Mouse (Mus musculus): ENCODE results near the gene Wdr90. TPM values are rescaled to one million over a fixed set of nuclear protein-coding genes. Genes with fewer than 3 reads are reported as not detected.
A peak's percentile ranks its signal among the peaks of the same experiment; 100 is the strongest.
"Not testable (repeated sequence)": the region's sequence is repeated elsewhere in the genome, so short reads cannot be mapped to it uniquely, and the experiment has no call there.

The Wdr90 gene
- polyA plus RNA-seq, 1 experiment from 2014 or later: 53.4 TPM

DNA sequence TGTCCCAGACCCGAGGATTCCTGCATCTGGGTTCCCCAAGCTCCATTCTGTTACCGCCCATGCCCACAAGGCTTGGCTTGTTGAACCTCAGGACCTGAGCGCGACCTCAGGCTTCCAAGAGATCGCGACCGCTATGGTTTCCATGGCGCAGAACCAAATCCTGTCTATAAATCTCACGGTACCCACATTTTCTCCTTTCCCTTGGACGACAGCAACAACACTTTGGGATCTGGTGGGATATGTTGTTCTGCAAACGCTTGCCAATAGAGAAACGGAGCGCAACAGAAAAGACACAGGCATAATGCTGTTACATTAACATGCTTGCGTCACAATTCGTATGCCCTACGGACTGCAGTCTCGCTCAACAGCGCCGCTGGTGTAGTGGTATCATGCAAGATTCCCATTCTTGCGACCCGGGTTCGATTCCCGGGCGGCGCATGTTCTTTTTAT, 13.4 kb upstream of the Wdr90 start, which contains the start of gene Mettl26:
Gene Mettl26 (plus strand): TSS at position 354 of the 450 bp plus-strand sequence.
- Histone ChIP-seq H3K4me1 (peaks cover 61% of the 10 kb centered on the region), H3K36me3 (peaks cover 32% of the 10 kb centered on the region)
- under 1% methylated on average over 25 of the region's 25 CpGs for WGBS

DNA sequence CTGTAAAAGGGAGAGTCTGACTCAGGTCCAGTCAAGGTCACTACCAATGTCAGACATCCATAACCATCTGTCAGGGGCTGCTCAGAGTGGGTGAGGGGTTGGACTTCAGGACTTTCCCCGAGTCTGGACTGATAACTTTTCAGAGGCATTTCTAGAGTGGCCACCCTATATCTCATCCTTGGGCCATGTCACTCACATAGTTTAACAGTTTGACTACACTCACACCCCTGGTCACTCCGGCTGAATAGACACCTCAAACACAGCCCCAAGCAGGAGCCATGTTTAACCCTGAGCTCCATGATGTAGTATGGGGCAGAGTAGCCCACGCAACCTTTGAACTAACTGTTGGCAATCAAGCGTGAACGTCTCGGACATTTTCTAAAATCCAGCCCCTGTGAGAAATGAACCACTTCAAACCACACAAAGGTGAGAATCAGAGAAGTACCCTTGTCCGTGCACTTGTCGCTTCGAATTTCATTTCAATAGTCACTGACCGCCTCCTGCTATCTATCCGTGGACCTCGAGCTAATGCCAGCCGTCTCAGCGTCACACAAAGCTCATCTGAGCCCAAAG, 12.9 kb upstream of the Wdr90 start:
- H3K4me1 ChIP-seq: peaks cover 60% of the 10 kb centered on the region
- no peaks in the 10 kb centered on the region for H3K27me3 ChIP-seq (ENCODE audit: low read depth, poor library complexity, severe bottlenecking)
- H3K27ac ChIP-seq (replicated peaks): peak overlapping the region; percentile 93
- DNase-seq (ENCODE audit: low spot score): no peak
- H3K36me3 ChIP-seq: peaks cover 27% of the 10 kb centered on the region
- peak overlapping the region; percentile 81 for H3K4me3 ChIP-seq
- 7% methylated on average over 14 of the region's 14 CpGs for WGBS
- H3K9me3 ChIP-seq (replicated peaks): no peaks in the 10 kb centered on the region

More for the DNA sequence above, 13.4 kb upstream of the Wdr90 start, which contains the start of gene Mettl26:
- H3K27me3 ChIP-seq (ENCODE audit: low read depth, poor library complexity, severe bottlenecking): no peaks in the 10 kb centered on the region
- H3K27ac ChIP-seq (replicated peaks): peak within 1 kb of the TSS; percentile 93
- peak within 1 kb of the TSS; percentile 81 for H3K4me3 ChIP-seq
- no peaks in the 10 kb centered on the region for H3K9me3 ChIP-seq (replicated peaks)
- peak; percentile 91 for DNase-seq (ENCODE audit: low spot score)

DNA sequence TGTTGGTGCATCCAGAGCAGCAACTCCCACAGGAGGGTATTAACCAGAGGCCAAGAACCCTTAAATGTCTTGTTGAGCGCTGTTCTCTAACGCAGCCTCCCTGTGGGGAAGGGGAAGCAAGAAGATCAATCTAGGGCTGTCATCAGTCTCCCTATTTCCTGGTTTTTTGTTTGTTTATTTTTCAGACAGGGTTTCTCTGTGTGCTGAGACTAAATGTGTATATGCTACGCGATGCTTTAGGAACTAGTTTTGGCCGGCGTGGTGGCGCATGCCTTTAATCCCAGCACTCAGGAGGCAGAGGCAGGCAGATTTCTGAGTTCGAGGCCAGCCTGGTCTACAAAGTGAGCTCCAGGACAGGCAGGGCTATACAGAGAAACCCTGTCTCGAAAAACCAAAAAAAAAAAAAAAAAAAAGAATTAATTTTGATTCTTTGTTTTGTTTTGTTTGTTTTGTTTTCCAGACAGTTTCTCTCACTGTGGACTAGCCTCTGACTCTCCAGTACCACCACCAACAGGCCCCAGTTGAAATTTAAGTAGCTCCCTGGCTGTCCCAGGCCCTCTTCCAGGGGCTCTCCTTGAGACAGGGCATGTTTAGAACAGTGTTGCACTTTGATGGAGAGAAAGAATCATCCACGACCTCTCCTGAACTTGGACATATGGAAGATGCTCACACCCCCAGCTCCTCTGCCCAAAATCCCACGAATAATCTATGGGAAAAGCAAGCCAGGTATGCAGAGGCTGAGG, 12.3 kb upstream of the Wdr90 start:
- H3K27me3 ChIP-seq (ENCODE audit: low read depth, poor library complexity, severe bottlenecking): no peaks in the 10 kb centered on the region

DNA sequence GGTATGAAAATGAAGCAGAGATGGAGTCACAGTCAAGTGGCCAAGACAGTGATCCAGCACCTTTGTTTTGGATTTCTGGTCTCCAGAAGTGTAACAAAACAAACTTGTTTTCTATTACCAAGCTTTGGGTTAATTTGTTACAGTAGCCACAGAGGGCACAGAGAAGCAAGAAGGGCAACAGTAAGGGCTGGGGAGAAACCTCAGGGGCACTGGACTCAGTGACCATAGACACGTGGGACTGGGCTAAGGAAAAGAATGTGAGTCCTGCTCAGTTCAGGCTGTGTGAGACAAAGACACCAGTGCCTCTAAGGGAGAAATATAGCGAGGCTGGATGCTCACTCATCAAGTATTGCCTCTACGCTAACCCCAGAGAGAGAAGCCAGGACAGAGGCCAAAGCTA, 11.4 kb upstream of the Wdr90 start:
- 85% methylated on average over 3 of the region's 3 CpGs for WGBS
- H3K9me3 ChIP-seq (replicated peaks): no peaks in the 10 kb centered on the region
- DNase-seq (ENCODE audit: low spot score): no peak
- peaks cover 60% of the 10 kb centered on the region for H3K4me1 ChIP-seq
- no peak overlapping the region for H3K4me3 ChIP-seq
- no peak overlapping the region for H3K27ac ChIP-seq (replicated peaks)
- H3K36me3 ChIP-seq: peaks cover 12% of the 10 kb centered on the region
- no peaks in the 10 kb centered on the region for H3K27me3 ChIP-seq (ENCODE audit: low read depth, poor library complexity, severe bottlenecking)

More for the DNA sequence above, 12.3 kb upstream of the Wdr90 start:
- Histone ChIP-seq H3K4me1 (peaks cover 60% of the 10 kb centered on the region), H3K4me3 (peak overlapping the region; percentile 81), H3K9me3 (replicated peaks) (no peaks in the 10 kb centered on the region), H3K27ac (replicated peaks) (peak overlapping the region; percentile 93; the same call in 1 of the 2 replicates), H3K36me3 (peaks cover 21% of the 10 kb centered on the region)
- no peak for DNase-seq (ENCODE audit: low spot score)
- WGBS: 85% methylated on average over 11 of the region's 11 CpGs

GRCm38 (mm10) chr17:25871566-25871965, 10.3 kb upstream of the Wdr90 start:
- peaks cover 59% of the 10 kb centered on the region for H3K4me1 ChIP-seq

DNA sequence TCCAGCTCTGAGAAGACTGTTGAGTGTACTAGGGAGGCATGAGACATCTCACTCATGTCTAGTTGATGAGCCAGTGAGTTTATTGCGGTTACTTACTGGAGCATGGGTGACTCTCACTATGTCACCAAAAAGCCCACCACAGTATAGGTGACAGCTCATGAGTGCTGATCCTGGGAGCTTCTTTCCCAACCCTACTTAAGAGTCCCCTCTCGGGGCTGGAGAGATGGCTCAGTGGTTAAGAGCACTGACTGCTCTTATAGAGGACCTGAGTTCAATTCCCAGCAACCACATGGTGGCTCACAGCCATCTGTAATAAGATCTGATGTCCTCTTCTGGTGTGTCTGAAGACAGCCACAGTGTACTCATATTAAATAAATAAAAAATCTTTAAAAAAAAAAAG, 8.7 kb upstream of the Wdr90 start:
- H3K4me1 ChIP-seq: peaks cover 52% of the 10 kb centered on the region
- H3K9me3 ChIP-seq (replicated peaks): no peaks in the 10 kb centered on the region
- H3K27me3 ChIP-seq (ENCODE audit: low read depth, poor library complexity, severe bottlenecking): no peaks in the 10 kb centered on the region
- H3K36me3 ChIP-seq: no peaks in the 10 kb centered on the region
- H3K27ac ChIP-seq (replicated peaks): no peak overlapping the region
- 95% methylated on average over 2 of the region's 2 CpGs for WGBS
- DNase-seq (ENCODE audit: low spot score): no peak
- H3K4me3 ChIP-seq: no peak overlapping the region

More at GRCm38 (mm10) chr17:25871566-25871965, 10.3 kb upstream of the Wdr90 start:
- DNase-seq (ENCODE audit: low spot score); H3K36me3 ChIP-seq; H3K27ac ChIP-seq (replicated peaks); H3K9me3 ChIP-seq (replicated peaks); H3K4me3 ChIP-seq; H3K27me3 ChIP-seq (ENCODE audit: low read depth, poor library complexity, severe bottlenecking): not testable (repeated sequence)

DNA sequence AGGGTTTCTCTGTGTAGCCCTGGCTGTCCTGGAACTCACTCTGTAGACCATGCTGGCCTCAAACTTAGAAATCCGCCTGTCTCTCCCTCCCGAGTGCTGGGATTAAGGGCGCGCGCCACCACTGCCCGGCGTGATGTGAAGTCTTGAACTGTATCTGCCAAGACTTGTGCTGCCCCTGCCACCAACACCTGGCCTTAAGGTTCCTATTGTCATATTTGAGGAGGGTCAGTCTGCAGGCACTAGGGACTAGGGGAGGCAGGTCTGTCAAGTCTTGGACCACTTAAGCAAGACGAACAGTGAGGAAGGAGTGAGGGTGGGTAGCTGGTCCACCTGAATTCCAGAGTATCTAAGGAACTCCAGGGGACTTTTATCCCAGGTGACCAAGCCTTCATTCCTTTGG, 8.2 kb upstream of the Wdr90 start:
- Histone ChIP-seq H3K36me3 (no peaks in the 10 kb centered on the region), H3K9me3 (replicated peaks) (no peaks in the 10 kb centered on the region), H3K27ac (replicated peaks) (no peak overlapping the region), H3K4me1 (peaks cover 50% of the 10 kb centered on the region), H3K27me3 (ENCODE audit: low read depth, poor library complexity, severe bottlenecking) (no peaks in the 10 kb centered on the region), H3K4me3 (no peak overlapping the region)
- WGBS: 85% methylated on average over 8 of the region's 8 CpGs
- no peak for DNase-seq (ENCODE audit: low spot score)

DNA sequence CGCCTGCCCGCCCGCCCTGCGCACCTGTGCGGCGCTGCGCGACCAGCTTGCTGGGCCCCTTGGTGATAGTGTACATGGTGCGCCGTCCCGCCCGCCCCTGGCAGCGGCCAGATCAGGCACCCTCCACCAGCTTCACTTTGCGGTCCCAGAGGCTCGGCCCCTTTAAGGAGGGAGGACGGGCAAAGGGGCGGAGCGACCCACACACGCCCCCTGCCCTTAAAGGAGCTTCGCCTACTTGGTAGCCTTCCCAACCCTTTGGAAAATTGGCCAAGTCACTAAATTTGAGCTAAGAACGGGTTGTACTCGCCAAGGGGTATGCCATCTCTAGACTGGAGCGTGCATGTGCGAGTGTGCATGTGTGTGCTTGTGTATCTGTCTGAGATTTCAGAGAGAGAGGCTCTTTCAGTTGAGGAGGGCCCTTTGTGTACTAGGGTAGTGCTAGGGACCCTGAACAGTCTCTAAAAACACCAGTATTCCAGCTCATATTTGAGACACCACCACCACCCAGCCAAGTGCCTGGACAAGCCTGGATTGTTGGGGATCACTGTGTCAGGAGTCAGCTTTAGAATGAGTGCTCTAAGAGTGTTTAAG, 7.4 kb upstream of the Wdr90 start, which contains the start of gene Mcrip2:
Gene Mcrip2 (minus strand): TSS at position 164 of the 591 bp plus-strand sequence.
- Histone ChIP-seq H3K36me3 (no peaks in the 10 kb centered on the region), H3K4me1 (peaks cover 42% of the 10 kb centered on the region), H3K4me3 (peak within 1 kb of the TSS; percentile 93), H3K9me3 (replicated peaks) (no peaks in the 10 kb centered on the region), H3K27ac (replicated peaks) (peak within 1 kb of the TSS; percentile 80), H3K27me3 (ENCODE audit: low read depth, poor library complexity, severe bottlenecking) (no peaks in the 10 kb centered on the region)
- peak; percentile 83 for DNase-seq (ENCODE audit: low spot score)
- under 1% methylated on average over 24 of the region's 24 CpGs for WGBS

DNA sequence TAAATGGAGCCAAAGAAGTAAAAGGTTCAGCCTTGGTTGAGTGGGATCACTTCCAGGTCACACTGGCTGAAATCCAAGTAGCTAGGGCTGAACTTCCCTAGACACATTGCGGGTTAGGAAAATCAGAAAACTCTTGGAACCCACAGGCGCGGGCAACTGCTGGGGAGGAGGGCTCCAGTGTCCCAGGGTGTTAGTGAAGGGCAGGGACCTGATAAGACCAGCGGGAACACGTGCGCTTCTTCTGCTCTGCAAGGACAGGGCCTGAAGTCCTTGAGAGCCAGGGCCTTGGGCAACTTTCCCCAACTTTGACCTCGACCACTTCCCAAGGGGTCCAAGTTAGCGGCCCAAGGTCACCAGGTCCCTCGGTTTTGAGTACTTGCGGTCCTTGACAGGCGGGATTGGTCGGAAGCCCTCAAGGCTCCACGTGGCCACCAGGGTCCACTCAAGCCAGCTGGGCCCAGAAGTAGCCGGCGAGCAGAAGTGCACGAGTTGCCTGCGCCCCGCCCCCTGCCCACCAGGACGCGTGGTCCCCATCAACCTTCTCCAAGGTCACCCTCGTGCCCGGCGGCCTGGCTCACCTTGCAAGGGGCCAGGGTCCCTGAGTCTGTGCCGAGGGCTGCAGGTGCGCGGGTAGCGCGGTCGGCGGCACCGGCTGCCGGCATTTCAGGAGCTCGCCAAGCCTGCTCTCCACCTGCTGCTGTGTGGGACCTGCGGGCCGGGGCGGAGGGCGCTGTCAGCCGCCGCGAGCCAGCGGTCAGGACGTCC, 6.7 kb upstream of the Wdr90 start:
- H3K4me3 ChIP-seq: peak overlapping the region; percentile 93
- H3K36me3 ChIP-seq: no peaks in the 10 kb centered on the region
- DNase-seq (ENCODE audit: low spot score): no peak
- H3K4me1 ChIP-seq: peaks cover 41% of the 10 kb centered on the region
- no peaks in the 10 kb centered on the region for H3K9me3 ChIP-seq (replicated peaks)
- H3K27me3 ChIP-seq (ENCODE audit: low read depth, poor library complexity, severe bottlenecking): no peaks in the 10 kb centered on the region
- H3K27ac ChIP-seq (replicated peaks): peak overlapping the region; percentile 80
- WGBS: 1% methylated on average over 42 of the region's 42 CpGs

GRCm38 (mm10) chr17:25867509-25867835, 6.2 kb upstream of the Wdr90 start:
- Histone ChIP-seq H3K9me3 (replicated peaks) (no peaks in the 10 kb centered on the region), H3K27me3 (ENCODE audit: low read depth, poor library complexity, severe bottlenecking) (no peaks in the 10 kb centered on the region), H3K27ac (replicated peaks) (peak overlapping the region; percentile 80; the same call in 1 of the 2 replicates), H3K4me3 (peak overlapping the region; percentile 93), H3K4me1 (peaks cover 39% of the 10 kb centered on the region), H3K36me3 (no peaks in the 10 kb centered on the region)
- no peak for DNase-seq (ENCODE audit: low spot score)
- WGBS: 17% methylated on average over 7 of the region's 7 CpGs

DNA sequence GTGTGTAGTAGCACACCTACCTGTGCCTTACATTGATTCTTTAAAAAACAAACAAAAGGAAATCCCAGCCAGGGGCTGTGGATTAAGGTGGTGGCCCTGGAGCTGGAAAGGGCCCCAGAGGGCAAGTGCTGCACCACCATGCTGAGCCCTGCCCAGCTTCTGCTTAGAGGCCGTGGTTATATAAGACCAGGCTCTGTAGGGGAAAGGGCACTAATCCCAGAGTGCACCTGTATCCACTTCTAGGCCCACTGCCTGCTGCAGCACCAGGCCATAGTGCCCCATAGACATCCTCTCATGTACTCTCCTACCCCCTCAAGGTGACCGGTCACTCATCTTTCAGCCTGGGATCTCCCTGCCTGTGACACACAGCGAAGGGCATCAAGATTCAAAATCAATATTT, 4.9 kb upstream of the Wdr90 start:
- peak overlapping the region; percentile 11; the same call in 1 of the 2 replicates for H3K4me3 ChIP-seq
- no peaks in the 10 kb centered on the region for H3K9me3 ChIP-seq (replicated peaks)
- H3K36me3 ChIP-seq: no peaks in the 10 kb centered on the region
- no peak for DNase-seq (ENCODE audit: low spot score)
- H3K4me1 ChIP-seq: peaks cover 52% of the 10 kb centered on the region
- H3K27ac ChIP-seq (replicated peaks): no peak overlapping the region
- no peaks in the 10 kb centered on the region for H3K27me3 ChIP-seq (ENCODE audit: low read depth, poor library complexity, severe bottlenecking)
- WGBS: 86% methylated on average over 3 of the region's 3 CpGs

GRCm38 (mm10) chr17:25865288-25865687, 4.0 kb upstream of the Wdr90 start:
- DNase-seq (ENCODE audit: low spot score): no peak
- no peaks in the 10 kb centered on the region for H3K9me3 ChIP-seq (replicated peaks)
- WGBS: 94% methylated on average over 11 of the region's 11 CpGs
- no peak overlapping the region for H3K27ac ChIP-seq (replicated peaks)
- H3K4me1 ChIP-seq: peaks cover 60% of the 10 kb centered on the region
- no peaks in the 10 kb centered on the region for H3K27me3 ChIP-seq (ENCODE audit: low read depth, poor library complexity, severe bottlenecking)
- no peaks in the 10 kb centered on the region for H3K36me3 ChIP-seq
- H3K4me3 ChIP-seq: no peak overlapping the region
